Mouse (Mus musculus): ENCODE results near the gene 1600002K03Rik.

DNA sequence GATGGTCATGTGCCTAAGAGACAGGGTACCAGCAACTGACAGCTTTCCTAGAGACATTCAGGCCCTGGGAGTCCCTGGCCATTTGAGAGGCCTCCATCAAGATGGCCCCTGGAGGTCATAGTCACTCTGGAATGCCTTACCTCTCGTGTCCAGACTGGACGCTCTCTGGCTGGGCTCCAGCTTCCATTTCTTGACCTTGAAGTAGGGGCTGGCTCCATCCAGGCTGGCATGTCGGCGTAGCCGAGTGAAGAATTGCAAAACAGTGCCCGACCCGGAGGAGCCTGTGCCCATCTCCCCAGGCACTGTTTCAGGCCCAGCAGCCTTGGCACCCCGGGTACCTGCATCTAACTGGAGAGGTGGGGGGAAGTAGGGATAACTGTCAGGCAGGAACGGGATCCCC lies 38.3 kb upstream of the 1600002K03Rik start:
- no peak for TF ChIP-seq POLR2A (IDR thresholded peaks at IDR 0.05; ENCODE audit: low read depth, low read length)
- no peak for TF ChIP-seq CTCF (IDR thresholded peaks at IDR 0.05; ENCODE audit: borderline replicate concordance, insufficient read depth, low read length)

All from embryonic fibroblast, embryonic 13.5 days (primary cell).